Mouse (Mus musculus) MEL (cell line): Measurements from ENCODE around the gene Dync1h1.

Experiments
- CTCF ChIP-seq, 3 experiments: IDR thresholded peaks in 2 of 3; conservative IDR thresholded peaks in 1 of 3; 2 replicates each; pipeline ENCODE4 v1.5.1; 2011 to 2012; ENCODE audit warnings: low read length in 3 of 3, low read depth in 2 of 3, mild to moderate bottlenecking in 2 of 3, improper control_type of control experiment in 1 of 3, inconsistent platforms in 1 of 3, mixed read lengths in 1 of 3, moderate library complexity in 1 of 3; ENCODE audit not compliant: control insufficient read depth in 1 of 3, insufficient read depth in 1 of 3, poor library complexity in 1 of 3, severe bottlenecking in 1 of 3
- E2F4 ChIP-seq: IDR thresholded peaks from 2 replicates; pipeline ENCODE4 v1.6.1; 2011; ENCODE audit warnings: low read depth, low read length, improper control_type of control experiment, borderline replicate concordance
- GATA1 ChIP-seq: IDR thresholded peaks from 2 replicates; pipeline ENCODE4 v1.6.1; 2011; ENCODE audit warnings: low read depth, low read length, improper control_type of control experiment
- MAFK ChIP-seq: IDR thresholded peaks from 2 replicates; pipeline ENCODE4 v1.6.1; 2011; ENCODE audit warnings: low read depth, mild to moderate bottlenecking, low read length, improper control_type of control experiment, borderline replicate concordance
- MEF2A ChIP-seq: IDR thresholded peaks from 2 replicates; pipeline ENCODE4 v1.6.1; 2014; ENCODE audit warnings: low read depth, mild to moderate bottlenecking, inconsistent platforms, low read length, improper control_type of control experiment; ENCODE audit not compliant: poor library complexity, insufficient replicate concordance, severe bottlenecking; ENCODE audit errors: extremely low read depth
- POLR2AphosphoS5 ChIP-seq: IDR thresholded peaks from 2 replicates; pipeline ENCODE4 v1.6.1; 2012; ENCODE audit warnings: low read depth, borderline replicate concordance, mild to moderate bottlenecking, inconsistent platforms, low read length, moderate library complexity, mixed read lengths
- RCOR1 ChIP-seq: IDR thresholded peaks from 2 replicates; pipeline ENCODE4 v1.6.1; 2012; ENCODE audit warnings: low read depth, mild to moderate bottlenecking, inconsistent platforms, low read length, improper control_type of control experiment
- USF1 ChIP-seq: IDR thresholded peaks from 2 replicates; pipeline ENCODE4 v1.6.1; 2014; ENCODE audit warnings: low read depth, mild to moderate bottlenecking, inconsistent platforms, low read length, improper control_type of control experiment, moderate library complexity
- ZC3H11A ChIP-seq: IDR thresholded peaks from 2 replicates; pipeline ENCODE4 v1.6.1; 2012; ENCODE audit warnings: low read depth, mild to moderate bottlenecking, inconsistent platforms, low read length, improper control_type of control experiment
- ZNF384 ChIP-seq: IDR thresholded peaks from 2 replicates; pipeline ENCODE4 v1.6.1; 2012; ENCODE audit warnings: low read depth, mild to moderate bottlenecking, inconsistent platforms, low read length, improper control_type of control experiment

DNA sequence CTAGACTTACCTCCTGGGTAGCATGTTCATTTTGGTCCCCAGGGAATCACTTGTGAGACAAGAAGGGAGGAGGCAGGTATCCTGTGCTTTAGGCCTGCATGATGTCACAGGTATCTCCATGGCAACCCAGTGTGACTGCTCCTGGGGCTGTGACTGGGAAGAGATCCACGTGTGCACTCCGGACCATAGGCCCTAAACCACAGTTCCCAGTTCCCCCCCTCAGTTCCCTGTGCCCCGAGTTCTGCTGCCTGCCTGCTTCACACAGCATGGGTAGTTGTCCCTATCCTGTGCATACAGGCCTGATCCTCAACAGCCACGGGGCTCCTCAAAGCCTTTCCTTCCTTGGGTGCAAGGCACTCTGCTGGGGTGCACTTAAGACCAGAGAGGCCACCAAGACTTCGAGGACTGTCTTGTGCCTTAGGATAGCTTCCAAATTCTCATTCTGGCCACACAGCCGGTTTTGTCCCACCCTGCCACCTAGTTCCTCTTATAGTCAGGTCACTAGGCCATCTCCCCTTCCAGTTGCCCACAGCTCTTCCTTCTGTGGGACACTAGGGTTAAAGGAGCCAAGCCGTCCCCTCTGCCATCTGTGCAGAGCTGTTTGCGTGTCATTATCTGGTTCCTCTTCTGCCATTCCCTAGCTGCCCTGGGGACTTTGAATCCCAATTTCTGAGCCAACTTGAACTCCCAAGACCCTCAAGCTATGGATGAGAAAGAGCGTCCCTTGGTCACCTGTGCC, 81.5 kb downstream of the Dync1h1 start, which contains the start of gene 1700001K19Rik:
- no peak for TF ChIP-seq GATA1
- no peak for TF ChIP-seq RCOR1
- no peak for TF ChIP-seq ZC3H11A
- TF ChIP-seq ZNF384, result no peak
- TF ChIP-seq MAFK, result no peak
- no peak for TF ChIP-seq E2F4
- no peak for TF ChIP-seq POLR2AphosphoS5
- no peak for TF ChIP-seq CTCF (IDR thresholded peaks at IDR 0.05 in 2 of 3, conservative IDR thresholded peaks at IDR 0.05 in 1 of 3; ENCODE audit: control insufficient read depth in 1 of 3, insufficient read depth in 1 of 3, low read depth in 2 of 3, low read length in 3 of 3, poor library complexity in 1 of 3, severe bottlenecking in 1 of 3)
- no peak for TF ChIP-seq USF1
- TF ChIP-seq MEF2A, result no peak
